Mouse (Mus musculus): ENCODE data around the gene Cadm3.

DNA sequence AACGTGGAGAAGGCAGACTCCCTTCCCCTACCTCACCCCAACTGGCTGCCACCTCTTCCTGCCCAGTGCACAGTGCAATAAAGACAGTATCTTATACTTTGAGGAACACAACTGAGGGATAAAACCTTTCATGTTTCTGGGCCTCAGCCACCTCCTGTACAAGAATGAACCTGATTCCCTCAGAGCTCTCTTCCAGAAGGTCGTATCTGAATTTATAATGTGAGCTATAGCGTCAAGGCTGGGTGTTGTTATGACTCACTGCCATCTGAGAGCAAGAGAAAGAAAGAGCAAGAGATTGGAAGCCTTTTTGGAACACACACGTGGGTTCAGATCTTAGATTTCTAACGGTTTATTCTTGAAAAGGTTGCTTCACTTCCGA is 45.3 kb downstream of the Cadm3 start:
- no peak for TF ChIP-seq CTCF (IDR thresholded peaks at IDR 0.05; ENCODE audit: borderline replicate concordance, extremely low read depth, insufficient read depth, insufficient read length)
- no peak for TF ChIP-seq POLR2A (IDR thresholded peaks at IDR 0.05; ENCODE audit: borderline replicate concordance, extremely low read depth, insufficient read depth, insufficient read length, poor library complexity, severe bottlenecking)

Data from brain, embryonic 14.5 days (tissue).